In genomic region chr13:71960277-71960672, GRCm38 (mm10) we compare ENCODE assay signal across 13 mouse cellular contexts. TPM values are rescaled to one million over a fixed set of nuclear protein-coding genes. Genes with fewer than 3 reads are reported as not detected.
DNase-seq lines count a peak whose midpoint lies in the region; ATAC-seq lines count a peak whose summit lies in the region.
"Had no signal": no experiment of that assay in that cellular context is flagged by ENCODE, and none has a peak within 500 bp of the region (broad histone marks: within the 10 kb centered on the region; RNA-seq: fewer than 3 reads in every experiment).

No protein-coding gene starts in this region.

- H3K4me3 ChIP-seq in kidney, embryonic 14.5 days (ENCODE audit: low read length) = peak overlapping the region; percentile 25; the same call in 1 of the 2 replicates
- peak overlapping the region; percentile 35 for H3K4me3 ChIP-seq in embryonic facial prominence, embryonic 13.5 days
- no peak overlapping the region for H3K4me3 ChIP-seq in limb, embryonic 11.5 days (ENCODE audit: low read depth, low read length)
- H3K4me3 ChIP-seq in neural tube, embryonic 11.5 days (ENCODE audit: low read depth, low read length) = peak overlapping the region; percentile 77
- H3K4me3 ChIP-seq: left cerebral cortex, adult 2 months; myocyte had no signal

- H3K27me3 ChIP-seq in kidney, embryonic 14.5 days (ENCODE audit: control insufficient read depth, insufficient read depth, low read length) = peaks cover 95% of the 10 kb centered on the region
- H3K27me3 ChIP-seq in embryonic facial prominence, embryonic 13.5 days = peaks cover 94% of the 10 kb centered on the region
- H3K27me3 ChIP-seq in limb, embryonic 11.5 days (ENCODE audit: control insufficient read depth, insufficient read depth, low read length) = peaks cover 84% of the 10 kb centered on the region
- peaks cover 76% of the 10 kb centered on the region for H3K27me3 ChIP-seq in neural tube, embryonic 11.5 days (ENCODE audit: control insufficient read depth, insufficient read depth, low read length)

- no peak for DNase-seq in kidney, adult 18-20 months
- peak; percentile 38 for DNase-seq in limb, embryonic 11.5 days (ENCODE audit: low spot score)
- no peak for DNase-seq in neural tube, embryonic 11.5 days (ENCODE audit: low spot score)
- no peak for DNase-seq in right cerebral cortex, postnatal 36 days (ENCODE audit: low spot score in 2 of 2)
- DNase-seq in left cerebral cortex, adult 8-10 months (ENCODE audit: low spot score in 2 of 2) = no peak
- no peak for DNase-seq in frontal cortex, postnatal 25 days (ENCODE audit: low spot score in 2 of 2)
- DNase-seq: adrenal gland, postnatal 14 days had no signal

- no peaks in the 10 kb centered on the region for H3K9me3 ChIP-seq in kidney, embryonic 14.5 days (ENCODE audit: control insufficient read depth, low read length)
- no peaks in the 10 kb centered on the region for H3K9me3 ChIP-seq in embryonic facial prominence, embryonic 13.5 days
- H3K9me3 ChIP-seq in limb, embryonic 11.5 days (ENCODE audit: control insufficient read depth, low read length) = no peaks in the 10 kb centered on the region
- no peaks in the 10 kb centered on the region for H3K9me3 ChIP-seq in neural tube, embryonic 11.5 days (ENCODE audit: control insufficient read depth, low read length)

- no peaks in the 10 kb centered on the region for H3K36me3 ChIP-seq in kidney, embryonic 14.5 days (ENCODE audit: control insufficient read depth, insufficient read depth, low read length)
- no peaks in the 10 kb centered on the region for H3K36me3 ChIP-seq in embryonic facial prominence, embryonic 13.5 days
- no peaks in the 10 kb centered on the region for H3K36me3 ChIP-seq in limb, embryonic 11.5 days (ENCODE audit: control insufficient read depth, insufficient read depth, low read length)
- no peaks in the 10 kb centered on the region for H3K36me3 ChIP-seq in neural tube, embryonic 11.5 days (ENCODE audit: control insufficient read depth, insufficient read depth, low read length)

- no peak overlapping the region for H3K9ac ChIP-seq in kidney, embryonic 14.5 days (ENCODE audit: low read depth, low read length)
- peak overlapping the region; percentile 46; the same call in 1 of the 2 replicates for H3K9ac ChIP-seq in embryonic facial prominence, embryonic 13.5 days
- no peak overlapping the region for H3K9ac ChIP-seq in limb, embryonic 11.5 days (ENCODE audit: low read length)
- no peak overlapping the region for H3K9ac ChIP-seq in neural tube, embryonic 11.5 days (ENCODE audit: low read length)

- no peak overlapping the region for H3K27ac ChIP-seq in kidney, embryonic 14.5 days (ENCODE audit: low read depth, low read length)
- no peak overlapping the region for H3K27ac ChIP-seq in embryonic facial prominence, embryonic 13.5 days
- no peak overlapping the region for H3K27ac ChIP-seq in limb, embryonic 11.5 days (replicated peaks; ENCODE audit: low read depth, low read length)
- H3K27ac ChIP-seq in neural tube, embryonic 11.5 days (ENCODE audit: low read depth, low read length) = no peak overlapping the region
- H3K27ac ChIP-seq: left cerebral cortex, adult 2 months had no signal

- ATAC-seq in kidney, embryonic 14.5 days (ENCODE audit: low FRiP score, low TSS enrichment) = no peak
- ATAC-seq in embryonic facial prominence, embryonic 13.5 days (ENCODE audit: insufficient number of reproducible peaks, insufficient read depth, low FRiP score, low TSS enrichment, low read depth) = no peak
- ATAC-seq in limb, embryonic 11.5 days (ENCODE audit: insufficient number of reproducible peaks, low FRiP score, low TSS enrichment, low read depth) = no peak
- ATAC-seq in neural tube, embryonic 11.5 days (ENCODE audit: insufficient read depth, low FRiP score, low TSS enrichment) = no peak

- H3K4me2 ChIP-seq in kidney, embryonic 14.5 days (replicated peaks; ENCODE audit: low read depth, low read length) = no peak overlapping the region
- peak overlapping the region; percentile 55 for H3K4me2 ChIP-seq in embryonic facial prominence, embryonic 13.5 days
- no peak overlapping the region for H3K4me2 ChIP-seq in limb, embryonic 11.5 days (ENCODE audit: low read depth, severe bottlenecking)
- H3K4me2 ChIP-seq in neural tube, embryonic 11.5 days (ENCODE audit: low read depth) = peak overlapping the region; percentile 79

- H3K4me1 ChIP-seq in kidney, embryonic 14.5 days (ENCODE audit: control insufficient read depth, insufficient read depth, low read length) = peaks cover 10% of the 10 kb centered on the region; the same call in 1 of the 2 replicates
- H3K4me1 ChIP-seq in embryonic facial prominence, embryonic 13.5 days = peaks cover 48% of the 10 kb centered on the region
- H3K4me1 ChIP-seq in limb, embryonic 11.5 days (ENCODE audit: control insufficient read depth, insufficient read depth, low read length) = peaks cover 9% of the 10 kb centered on the region
- H3K4me1 ChIP-seq in neural tube, embryonic 11.5 days (ENCODE audit: control insufficient read depth, insufficient read depth, low read length) = peaks cover 25% of the 10 kb centered on the region

- 0% methylated on average over 9 of the region's 9 CpGs for WGBS in kidney, embryonic 14.5 days
- WGBS in embryonic facial prominence, embryonic 13.5 days = 4% methylated on average over 9 of the region's 9 CpGs
- 1% methylated on average over 9 of the region's 9 CpGs for WGBS in limb, embryonic 11.5 days
- 3% methylated on average over 9 of the region's 9 CpGs for WGBS in neural tube, embryonic 11.5 days

RNA-seq across cellular contexts. Expression of gene Irx1, which starts 3.2 kb away (rescaled TPM):
- polyA plus RNA-seq in kidney, embryonic 14.5 days (2014; fragmentation: Nextera tagmentation; extraction: Ambion mirVana) = 2.1 and 3.5 TPM in 2 replicates
- 3.5 and 7.6 TPM in 2 replicates for polyA plus RNA-seq in embryonic facial prominence, embryonic 13.5 days (2015; fragmentation: Nextera tagmentation; extraction: Ambion mirVana)
- 0.36 and 0.45 TPM in 2 replicates for polyA plus RNA-seq in limb, embryonic 11.5 days (2014; fragmentation: Nextera tagmentation; extraction: Ambion mirVana)
- 1.9 and 2.4 TPM in 2 replicates for polyA plus RNA-seq in neural tube, embryonic 11.5 days (2014; fragmentation: Nextera tagmentation; extraction: Ambion mirVana)
- total RNA-seq in left cerebral cortex, adult 8-10 months (2022) = under 1 TPM; 0.27 to 0.93 (median 0.60) TPM
- total RNA-seq: granulocyte monocyte progenitor cell, adult 5-6 weeks; MEL had no signal
- polyA plus RNA-seq: myocyte had no signal

Comparison
In these comparisons a context has a peak if more than half of its experiments do, and no peak if none do; other contexts are left out.
1. H3K4me2 ChIP-seq: peak in embryonic facial prominence, embryonic 13.5 days (single experiment) and neural tube, embryonic 11.5 days (single experiment); none in kidney, embryonic 14.5 days (single experiment) and limb, embryonic 11.5 days (single experiment).